Mouse (Mus musculus): Measurements from ENCODE around the gene Kansl1l.

- TF ChIP-seq ZNF384 (IDR thresholded peaks at IDR 0.05; ENCODE audit: low read depth, low read length) (no peak), NELFE (IDR thresholded peaks at IDR 0.05; ENCODE audit: low read depth, low read length) (no peak), EP300 (IDR thresholded peaks at IDR 0.05; ENCODE audit: low read depth in 1 of 2, low read length in 2 of 2) (no peak)
These were observed 117.1 kb downstream of the Kansl1l start for GRCm38 (mm10) chr1:66700149-66700692.

Data from MEL (cell line).